Mouse (Mus musculus) erythroblast, embryonic 14.5 days (primary cell): ENCODE results near the gene Cfap43.

Experiments
- GATA1 ChIP-seq: IDR thresholded peaks from 2 replicates; pipeline ENCODE4 v1.6.1; 2012; ENCODE audit warnings: low read length, inconsistent platforms, mixed read lengths
- TAL1 ChIP-seq: IDR thresholded peaks from 3 replicates; pipeline ENCODE4 v1.6.1; 2012; ENCODE audit warnings: low read length, inconsistent platforms, mixed read lengths

GRCm38 (mm10) chr19:47836701-47837526 lies 82.2 kb downstream of the Cfap43 start:
- no peak for TF ChIP-seq GATA1
- no peak for TF ChIP-seq TAL1
